Mouse (Mus musculus) cortical plate, adult 2 months (tissue): ENCODE data around the gene F2r.

ENCODE experiments used
- CTCF ChIP-seq: fragments of 200-500 bp; IDR thresholded peaks from 2 replicates; pipeline ENCODE4 v1.5.1; 2011; ENCODE audit warnings: mild to moderate bottlenecking, control low read depth, low read length; ENCODE audit not compliant: insufficient read depth; ENCODE audit errors: extremely low read depth
- POLR2A ChIP-seq: fragments of 200-500 bp; IDR thresholded peaks from 2 replicates; pipeline ENCODE4 v1.6.1; 2011; ENCODE audit warnings: mild to moderate bottlenecking, low read length, control low read depth; ENCODE audit not compliant: insufficient read depth; ENCODE audit errors: extremely low read depth

- TF ChIP-seq CTCF (no peak), POLR2A (no peak)
These were observed 22.4 kb downstream of the F2r start for GRCm38 (mm10) chr13:95595921-95596320.
